ENCODE assay signal across 10 mouse cellular contexts in genomic region chr17:73723885-73724682, GRCm38 (mm10). TPM values are rescaled to one million over a fixed set of nuclear protein-coding genes. Genes with fewer than 3 reads are reported as not detected.
DNase-seq lines count a peak whose midpoint lies in the region; ATAC-seq and TF ChIP-seq lines count a peak whose summit lies in the region.
"Had no signal": no experiment of that assay in that cellular context is flagged by ENCODE, and none has a peak within 500 bp of the region (broad histone marks: within the 10 kb centered on the region; RNA-seq: fewer than 3 reads in every experiment).

No protein-coding gene starts in this region.

- H3K4me3 ChIP-seq in embryonic facial prominence, embryonic 11.5 days (ENCODE audit: low read depth, low read length), result no peak overlapping the region
- no peak overlapping the region for H3K4me3 ChIP-seq in embryonic facial prominence, embryonic 10.5 days
- H3K4me3 ChIP-seq in liver, adult 2 months (ENCODE audit: insufficient read depth, low read depth, low read length), result no peak overlapping the region
- H3K4me3 ChIP-seq in stomach, postnatal 0 days (ENCODE audit: low read depth, low read length), result no peak overlapping the region
- no peak overlapping the region for H3K4me3 ChIP-seq in forebrain, embryonic 11.5 days (ENCODE audit: low read depth, low read length)
- H3K4me3 ChIP-seq: heart, embryonic 15.5 days; liver, embryonic 13.5 days had no signal

- no peak overlapping the region for H3K27ac ChIP-seq in embryonic facial prominence, embryonic 11.5 days (replicated peaks; ENCODE audit: low read depth, low read length)
- H3K27ac ChIP-seq in embryonic facial prominence, embryonic 10.5 days (replicated peaks), result no peak overlapping the region
- H3K27ac ChIP-seq in liver, adult 2 months (replicated peaks; ENCODE audit: insufficient read depth, low read depth, low read length), result no peak overlapping the region
- H3K27ac ChIP-seq in stomach, postnatal 0 days (replicated peaks), result no peak overlapping the region
- no peak overlapping the region for H3K27ac ChIP-seq in forebrain, embryonic 11.5 days (ENCODE audit: low read depth, low read length)
- H3K27ac ChIP-seq: heart, embryonic 15.5 days; liver, embryonic 13.5 days had no signal

- TF ChIP-seq POLR2A in liver, adult 2 months (IDR thresholded peaks at IDR 0.05; ENCODE audit: extremely low read depth, insufficient read depth, low read length), result no peak

- H3K36me3 ChIP-seq in embryonic facial prominence, embryonic 11.5 days (replicated peaks; ENCODE audit: control insufficient read depth, insufficient read depth, low read depth, low read length), result no peaks in the 10 kb centered on the region
- H3K36me3 ChIP-seq in embryonic facial prominence, embryonic 10.5 days (replicated peaks), result no peaks in the 10 kb centered on the region
- H3K36me3 ChIP-seq in liver, adult 2 months (ENCODE audit: control insufficient read depth, insufficient read depth, low read length), result no peaks in the 10 kb centered on the region
- no peaks in the 10 kb centered on the region for H3K36me3 ChIP-seq in stomach, postnatal 0 days (ENCODE audit: control insufficient read depth, insufficient read depth, low read length)
- no peaks in the 10 kb centered on the region for H3K36me3 ChIP-seq in forebrain, embryonic 11.5 days (ENCODE audit: control insufficient read depth, insufficient read depth, low read length)
- H3K36me3 ChIP-seq: heart, embryonic 15.5 days; liver, embryonic 13.5 days had no signal

- no peaks in the 10 kb centered on the region for H3K79me2 ChIP-seq in liver, adult 2 months (ENCODE audit: control insufficient read depth, insufficient read depth, low read length)

- H3K9ac ChIP-seq in embryonic facial prominence, embryonic 11.5 days (replicated peaks; ENCODE audit: low read length), result no peak overlapping the region
- H3K9ac ChIP-seq in liver, adult 2 months (ENCODE audit: low read depth, low read length), result no peak overlapping the region
- H3K9ac ChIP-seq in stomach, postnatal 0 days (ENCODE audit: low read length), result no peak overlapping the region
- no peak overlapping the region for H3K9ac ChIP-seq in forebrain, embryonic 11.5 days (ENCODE audit: low read length)
- H3K9ac ChIP-seq: heart, embryonic 15.5 days; liver, embryonic 13.5 days had no signal

- peak; percentile 31 for TF ChIP-seq CTCF in liver, adult 2 months (IDR thresholded peaks at IDR 0.05; ENCODE audit: low read depth, low read length)
- peak; percentile 73 for TF ChIP-seq CTCF in stomach, postnatal 0 days (IDR thresholded peaks at IDR 0.05; ENCODE audit: low read depth)

- ATAC-seq in embryonic facial prominence, embryonic 11.5 days (replicated peaks; ENCODE audit: insufficient number of reproducible peaks, low FRiP score, low TSS enrichment, low read depth), result no peak
- no peak for ATAC-seq in stomach, postnatal 0 days (ENCODE audit: low FRiP score, low TSS enrichment)
- no peak for ATAC-seq in forebrain, embryonic 11.5 days (replicated peaks; ENCODE audit: low FRiP score)

- no peak overlapping the region for H3K4me2 ChIP-seq in embryonic facial prominence, embryonic 11.5 days (ENCODE audit: low read depth, low read length)
- H3K4me2 ChIP-seq in stomach, postnatal 0 days (replicated peaks; ENCODE audit: low read depth), result no peak overlapping the region
- no peak overlapping the region for H3K4me2 ChIP-seq in forebrain, embryonic 11.5 days (ENCODE audit: low read depth, low read length, severe bottlenecking)
- H3K4me2 ChIP-seq: heart, embryonic 15.5 days; liver, embryonic 13.5 days had no signal

- no peaks in the 10 kb centered on the region for H3K9me3 ChIP-seq in embryonic facial prominence, embryonic 11.5 days (replicated peaks; ENCODE audit: control insufficient read depth, low read length)
- no peaks in the 10 kb centered on the region for H3K9me3 ChIP-seq in embryonic facial prominence, embryonic 10.5 days
- no peaks in the 10 kb centered on the region for H3K9me3 ChIP-seq in stomach, postnatal 0 days (ENCODE audit: control insufficient read depth, low read length)
- no peaks in the 10 kb centered on the region for H3K9me3 ChIP-seq in forebrain, embryonic 11.5 days (ENCODE audit: control insufficient read depth, low read length)
- H3K9me3 ChIP-seq: heart, embryonic 15.5 days; liver, embryonic 13.5 days had no signal

- no peaks in the 10 kb centered on the region for H3K4me1 ChIP-seq in embryonic facial prominence, embryonic 11.5 days (ENCODE audit: control insufficient read depth, insufficient read depth, low read length)
- no peaks in the 10 kb centered on the region for H3K4me1 ChIP-seq in embryonic facial prominence, embryonic 10.5 days
- H3K4me1 ChIP-seq in liver, adult 2 months (ENCODE audit: control insufficient read depth, insufficient read depth, low read length), result no peaks in the 10 kb centered on the region
- H3K4me1 ChIP-seq in stomach, postnatal 0 days (replicated peaks; ENCODE audit: control insufficient read depth, insufficient read depth), result no peaks in the 10 kb centered on the region
- no peaks in the 10 kb centered on the region for H3K4me1 ChIP-seq in forebrain, embryonic 11.5 days (replicated peaks; ENCODE audit: control insufficient read depth, insufficient read depth, low read length)
- H3K4me1 ChIP-seq: heart, embryonic 15.5 days; liver, embryonic 13.5 days had no signal

- peak; percentile 18 for DNase-seq in embryonic facial prominence, embryonic 11.5 days (ENCODE audit: low spot score)
- DNase-seq in embryonic facial prominence, embryonic 10.5 days (ENCODE audit: low spot score), result no peak
- peak; percentile 9 for DNase-seq in liver, adult 2 months (ENCODE audit: extremely low read depth, low read depth, low spot score)
- DNase-seq in liver, result no peak
- peak; percentile 47 for DNase-seq in embryo, embryonic 10.5 days (ENCODE audit: low spot score)
- no peak for DNase-seq in stomach, postnatal 0 days (ENCODE audit: low spot score)
- DNase-seq in forebrain, embryonic 11.5 days (ENCODE audit: low spot score), result no peak
- no peak for DNase-seq in testis, postnatal 10 days (ENCODE audit: low spot score)
- DNase-seq: liver, embryonic 13.5 days had no signal

- TF ChIP-seq EP300 in stomach, postnatal 0 days (optimal IDR thresholded peaks at IDR 0.05), result no peak

- WGBS in embryonic facial prominence, embryonic 11.5 days, result 67% methylated on average over 8 of the region's 8 CpGs
- 67% methylated on average over 8 of the region's 8 CpGs for WGBS in embryonic facial prominence, embryonic 10.5 days
- WGBS in liver, adult 2 months, result 54% methylated on average over 8 of the region's 8 CpGs
- WGBS in stomach, postnatal 0 days, result 53% methylated on average over 8 of the region's 8 CpGs
- 65% methylated on average over 8 of the region's 8 CpGs for WGBS in forebrain, embryonic 11.5 days

- H3K27me3 ChIP-seq in embryonic facial prominence, embryonic 11.5 days (ENCODE audit: control insufficient read depth, insufficient read depth, low read length), result no peaks in the 10 kb centered on the region
- no peaks in the 10 kb centered on the region for H3K27me3 ChIP-seq in embryonic facial prominence, embryonic 10.5 days (replicated peaks; ENCODE audit: low read depth, poor library complexity, severe bottlenecking)
- H3K27me3 ChIP-seq in liver, adult 2 months (ENCODE audit: control insufficient read depth, insufficient read depth, low read length), result peaks cover 2% of the 10 kb centered on the region; the same call in 1 of the 2 replicates
- H3K27me3 ChIP-seq in stomach, postnatal 0 days (ENCODE audit: control insufficient read depth, insufficient read depth, low read length), result no peaks in the 10 kb centered on the region
- no peaks in the 10 kb centered on the region for H3K27me3 ChIP-seq in forebrain, embryonic 11.5 days (ENCODE audit: control insufficient read depth, insufficient read depth, low read length)
- H3K27me3 ChIP-seq: liver, embryonic 13.5 days had no signal

RNA-seq across cellular contexts. Expression of gene Galnt14, which starts 13.8 kb away (rescaled TPM):
- polyA plus RNA-seq in embryonic facial prominence, embryonic 11.5 days (2014; fragmentation: Nextera tagmentation; extraction: Ambion mirVana), result 1.6 and 2.8 TPM in 2 replicates
- 1.5 and 1.9 TPM in 2 replicates for polyA plus RNA-seq in embryonic facial prominence, embryonic 10.5 days (2016; fragmentation: Nextera tagmentation; extraction: Ambion mirVana)
- 0.18 and 0.27 TPM in 2 replicates for total RNA-seq in liver, adult 2 months (2014; rRNA removed)
- 0.32 and 0.44 TPM in 2 replicates for polyA plus RNA-seq in liver, adult 2 months (2012; rRNA removed)
- polyA plus RNA-seq in stomach, postnatal 0 days (2015; fragmentation: Nextera tagmentation; extraction: Ambion mirVana), result 0.07 and 0.15 TPM in 2 replicates
- 5.4 and 8.4 TPM in 2 replicates for polyA plus RNA-seq in forebrain, embryonic 11.5 days (2014; fragmentation: Nextera tagmentation; extraction: Ambion mirVana)

Comparison
In these comparisons a context has a peak if more than half of its experiments do, and no peak if none do; other contexts are left out.
1. DNase-seq: peak in embryonic facial prominence, embryonic 11.5 days (single experiment), liver, adult 2 months (single experiment) and embryo, embryonic 10.5 days (single experiment); none in embryonic facial prominence, embryonic 10.5 days (single experiment), liver (single experiment), stomach, postnatal 0 days (single experiment), forebrain, embryonic 11.5 days (single experiment) and testis, postnatal 10 days (single experiment).